Mouse (Mus musculus) megakaryocyte, embryonic 14.5 days (primary cell): ENCODE measurements around the gene Olfr649.

Experiments used
- FLI1 ChIP-seq: IDR thresholded peaks from 2 replicates; pipeline ENCODE4 v1.6.1; 2012; ENCODE audit warnings: low read length, inconsistent platforms, mixed read lengths
- GATA1 ChIP-seq: IDR thresholded peaks from 3 replicates; pipeline ENCODE4 v1.6.1; 2012; ENCODE audit warnings: mixed read lengths, low read length, inconsistent platforms, borderline replicate concordance

- TF ChIP-seq GATA1 (no peak), FLI1 (no peak)
These were observed 4.5 kb downstream of the Olfr649 start for GRCm38 (mm10) chr7:104191275-104191674.
